Mouse (Mus musculus): ENCODE data around the gene Tfpi.

- TF ChIP-seq CTCF (IDR thresholded peaks at IDR 0.05; ENCODE audit: extremely low read depth, insufficient read depth, low read length): no peak
- TF ChIP-seq POLR2A (IDR thresholded peaks at IDR 0.05; ENCODE audit: extremely low read depth, insufficient read depth, low read length): no peak
These were observed 14.2 kb downstream of the Tfpi start for GRCm38 (mm10) chr2:84462411-84462810.

Data from cortical plate, adult 2 months (tissue).